Mouse (Mus musculus) lung, postnatal 0 days (tissue): Measurements from ENCODE around the gene Slc22a17.

Source experiments
- CTCF ChIP-seq: IDR thresholded peaks from 2 replicates; pipeline ENCODE4 v1.5.1; 2016; ENCODE audit warnings: antibody characterized with exemption, mild to moderate bottlenecking
- EP300 ChIP-seq: IDR thresholded peaks from 2 replicates; pipeline ENCODE4 v1.6.1; 2016; ENCODE audit warnings: antibody characterized with exemption, mild to moderate bottlenecking, control low read depth

DNA sequence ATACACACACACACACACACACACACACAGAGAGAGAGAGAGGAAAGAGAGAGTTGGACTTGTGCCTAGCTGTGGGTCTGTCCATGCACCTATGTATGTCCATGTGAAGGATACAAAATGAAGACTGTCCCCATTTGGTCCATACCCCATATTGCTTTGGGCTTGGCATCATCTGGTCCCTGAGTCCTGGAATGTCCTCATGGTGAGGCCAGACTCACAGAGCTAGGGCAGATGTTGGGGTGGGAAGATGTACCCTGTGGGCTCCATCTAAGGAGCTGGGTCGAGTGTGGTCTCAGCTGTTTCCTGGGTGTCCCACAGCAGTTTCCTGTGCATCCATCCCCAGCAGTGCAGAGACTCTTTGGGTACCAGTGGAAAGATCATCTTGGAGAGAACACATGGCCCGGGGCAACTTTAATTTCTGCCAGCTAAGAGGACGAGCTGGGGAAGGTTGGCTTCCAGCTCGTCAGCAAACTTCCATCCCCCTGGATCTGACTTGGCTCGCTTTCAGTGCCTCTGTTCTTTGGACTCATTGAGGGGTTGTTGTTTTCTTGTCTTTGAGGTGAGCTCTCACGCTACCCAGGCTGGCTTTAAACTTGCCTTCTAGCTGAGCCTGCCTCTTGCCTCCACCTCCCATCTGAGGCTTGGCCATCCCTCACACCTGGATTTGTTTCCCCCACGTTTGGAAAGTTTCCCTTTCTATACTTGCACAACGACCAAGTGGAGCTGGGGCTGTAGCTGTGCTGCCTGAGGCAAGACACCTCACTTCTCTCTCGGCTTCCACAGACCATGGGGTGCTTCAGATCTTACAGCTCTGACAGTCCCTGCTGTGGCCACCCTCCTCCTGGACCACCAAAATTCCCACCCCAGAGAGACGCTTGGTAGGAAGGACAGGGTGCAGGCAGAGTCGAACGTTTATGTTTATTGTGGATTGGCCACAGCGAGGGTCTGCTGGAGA, 28.4 kb upstream of the Slc22a17 start:
- TF ChIP-seq CTCF = no peak
- no peak for TF ChIP-seq EP300
